Mouse (Mus musculus) spleen, adult 2 months (tissue): ENCODE data around the gene Trank1.

Experiments used
- CTCF ChIP-seq: fragments of 200-500 bp; IDR thresholded peaks from 2 replicates; pipeline ENCODE4 v1.5.1; 2011; ENCODE audit warnings: mild to moderate bottlenecking, inconsistent platforms; ENCODE audit not compliant: insufficient read depth, insufficient read length, insufficient replicate concordance; ENCODE audit errors: extremely low read depth
- POLR2A ChIP-seq: fragments of 200-500 bp; IDR thresholded peaks from 2 replicates; pipeline ENCODE4 v1.6.1; 2011; ENCODE audit warnings: low read depth, low read length, inconsistent platforms

DNA sequence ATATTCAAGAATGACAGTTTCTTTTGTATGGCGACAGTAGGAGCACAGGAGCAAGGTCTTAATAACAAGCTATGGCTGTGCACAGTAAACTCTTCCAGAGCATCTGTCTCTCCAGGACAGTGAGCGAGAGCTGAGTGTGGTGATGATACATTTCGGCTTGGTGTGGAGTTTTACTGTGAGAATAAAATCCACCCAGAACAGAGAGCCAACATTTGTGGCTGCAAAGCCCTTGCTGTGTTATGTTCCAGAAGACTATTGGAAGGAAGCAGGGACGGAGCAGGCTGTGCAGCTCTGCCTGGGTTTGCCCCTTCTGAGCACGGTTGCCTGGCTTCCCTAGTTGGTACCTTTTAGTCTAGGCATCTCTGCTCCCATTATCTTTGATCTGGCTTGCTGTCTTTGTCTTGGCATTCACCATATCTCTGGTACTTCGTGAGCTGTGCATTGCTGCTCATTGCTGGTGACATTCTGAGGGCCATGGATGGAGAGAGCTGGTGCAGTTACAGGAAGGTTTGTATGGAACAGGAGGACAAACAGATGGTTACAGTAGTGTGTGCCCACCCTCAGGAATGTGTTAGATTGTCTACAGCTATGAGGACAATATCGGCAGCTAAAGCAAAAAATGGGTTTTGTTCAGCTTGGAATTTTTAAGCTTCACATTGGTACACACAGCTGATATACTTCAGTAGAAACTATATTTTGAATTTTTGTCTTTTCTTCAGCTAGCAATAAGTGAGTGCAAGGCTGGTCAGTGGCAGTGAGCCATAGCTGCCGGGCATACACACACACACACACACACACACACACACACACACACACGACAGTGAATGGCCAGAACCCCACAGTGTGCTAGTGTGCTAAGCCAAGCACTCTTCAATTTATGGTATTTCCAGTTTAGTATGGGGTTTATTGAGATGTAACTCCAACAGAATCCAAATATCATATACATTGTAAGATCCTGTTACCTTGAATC lies 69.8 kb downstream of the Trank1 start:
- TF ChIP-seq CTCF (no peak), POLR2A (no peak)
